ENCODE assay signal across 16 mouse cellular contexts in the genomic region with DNA sequence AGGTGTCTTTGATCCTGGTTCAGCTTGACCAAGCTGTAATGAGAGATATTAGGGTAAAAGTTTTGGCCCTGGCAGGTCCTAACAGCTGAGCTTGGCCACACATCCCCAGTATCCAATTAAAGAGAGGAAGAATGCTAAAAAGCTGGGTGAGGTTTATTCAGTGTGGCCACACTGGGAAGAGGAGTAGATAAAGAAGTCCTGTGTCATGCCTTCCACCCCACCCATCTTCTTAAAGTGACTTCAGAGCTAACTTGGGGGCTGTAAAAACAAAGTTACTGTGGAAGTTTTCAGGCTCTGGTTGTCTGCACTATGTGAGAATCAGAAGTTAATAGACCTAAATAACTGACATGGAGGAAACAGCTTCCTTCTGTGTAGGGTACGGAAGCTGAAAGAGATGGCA. TPM values are rescaled to one million over a fixed set of nuclear protein-coding genes. Genes with fewer than 3 reads are reported as not detected.
"Had no signal": no experiment of that assay in that cellular context is flagged by ENCODE, and none has a peak within 500 bp of the region (broad histone marks: within the 10 kb centered on the region; RNA-seq: fewer than 3 reads in every experiment).

No protein-coding gene starts in this region.

- DNase-seq: kidney, adult 18-20 months; layer of hippocampus, adult 9-11 months; layer of hippocampus, postnatal 36 days; left cerebral cortex, postnatal 4 days had no signal

- H3K27me3 ChIP-seq: limb, embryonic 13.5 days; midbrain, embryonic 15.5 days; neural tube, embryonic 13.5 days had no signal

- H3K27ac ChIP-seq: limb, embryonic 13.5 days; midbrain, embryonic 15.5 days; neural tube, embryonic 13.5 days had no signal

- H3K9me3 ChIP-seq: limb, embryonic 13.5 days; midbrain, embryonic 15.5 days; neural tube, embryonic 13.5 days had no signal

- H3K4me3 ChIP-seq: limb, embryonic 13.5 days; midbrain, embryonic 15.5 days; neural tube, embryonic 13.5 days had no signal

- H3K9ac ChIP-seq: limb, embryonic 13.5 days; midbrain, embryonic 15.5 days; neural tube, embryonic 13.5 days had no signal

- H3K36me3 ChIP-seq: midbrain, embryonic 15.5 days had no signal

- H3K4me2 ChIP-seq: limb, embryonic 13.5 days; midbrain, embryonic 11.5 days; midbrain, embryonic 15.5 days; neural tube, embryonic 13.5 days had no signal

- ATAC-seq: midbrain, embryonic 15.5 days had no signal

- H3K4me1 ChIP-seq: limb, embryonic 13.5 days; midbrain, embryonic 15.5 days; neural tube, embryonic 13.5 days had no signal

RNA-seq across cellular contexts. Expression of a gene that starts 25.5 kb away (rescaled TPM):
- total RNA-seq: layer of hippocampus, adult 18-20 months; layer of hippocampus, postnatal 36 days; left cerebral cortex, postnatal 4 days; megakaryocyte, adult 5-6 weeks; monocyte, adult 5-6 weeks had no signal
- polyA plus RNA-seq: intestine, embryonic 14.5 days; kidney, embryonic 16.5 days; limb, embryonic 13.5 days; lung, embryonic 16.5 days; midbrain, embryonic 11.5 days; midbrain, embryonic 15.5 days; neural tube, embryonic 13.5 days; spleen, adult 2 months; stomach, embryonic 16.5 days had no signal
